Mouse (Mus musculus): Measurements from ENCODE around the gene Cabp4. TPM values are rescaled to one million over a fixed set of nuclear protein-coding genes. Genes with fewer than 3 reads are reported as not detected.
"Not testable (repeated sequence)": the region's sequence is repeated elsewhere in the genome, so short reads cannot be mapped to it uniquely, and the experiment has no call there.

The Cabp4 gene
- polyA plus RNA-seq, 1 experiment from 2014 or later, result not detected

GRCm38 (mm10) chr19:4144550-4145498 lies 991 bp upstream of the Cabp4 start:
- H3K4me1 ChIP-seq, result peaks cover 17% of the 10 kb centered on the region
- H3K4me2 ChIP-seq, result no peak overlapping the region
- no peak overlapping the region for H3K9ac ChIP-seq
- peaks cover 1% of the 10 kb centered on the region for H3K36me3 ChIP-seq
- no peaks in the 10 kb centered on the region for H3K27me3 ChIP-seq (replicated peaks)
- 74% methylated on average over 16 of the region's 16 CpGs for WGBS
- peaks cover 5% of the 10 kb centered on the region; the same call in 1 of the 2 replicates for H3K9me3 ChIP-seq
- H3K27ac ChIP-seq (replicated peaks), result no peak overlapping the region
- no peak for ATAC-seq (ENCODE audit: extremely low read depth, insufficient number of reproducible peaks, low FRiP score, low TSS enrichment)
- no peak overlapping the region for H3K4me3 ChIP-seq

- Histone ChIP-seq H3K4me3 (no peak overlapping the region), H3K27me3 (replicated peaks) (0 out of 2 replicates have a peak, but pooled peaks cover 9% of the 10 kb centered on the region), H3K4me1 (peaks cover 3% of the 10 kb centered on the region; the same call in 1 of the 2 replicates), H3K9ac (no peak overlapping the region), H3K4me2 (no peak overlapping the region), H3K36me3 (no peaks in the 10 kb centered on the region), H3K27ac (replicated peaks) (no peak overlapping the region), H3K9me3 (peaks cover 5% of the 10 kb centered on the region; the same call in 1 of the 2 replicates)
- 85% methylated on average over 18 of the region's 18 CpGs for WGBS
- ATAC-seq (ENCODE audit: extremely low read depth, insufficient number of reproducible peaks, low FRiP score, low TSS enrichment), result no peak
Observed at GRCm38 (mm10) chr19:4142416-4143173, 1.2 kb downstream of the Cabp4 start.

- H3K9me3 ChIP-seq, result no peaks in the 10 kb centered on the region
- ATAC-seq (ENCODE audit: extremely low read depth, insufficient number of reproducible peaks, low FRiP score, low TSS enrichment), result no peak
- 71% methylated on average over 6 of the region's 6 CpGs for WGBS
- H3K4me2 ChIP-seq, result no peak overlapping the region
- H3K4me1 ChIP-seq, result 0 out of 2 replicates have a peak, but pooled peaks cover 3% of the 10 kb centered on the region
- no peak overlapping the region for H3K4me3 ChIP-seq
- no peaks in the 10 kb centered on the region for H3K36me3 ChIP-seq
- no peak overlapping the region; the same call in none of the 2 replicates for H3K9ac ChIP-seq
- H3K27me3 ChIP-seq (replicated peaks), result peaks cover 19% of the 10 kb centered on the region; the same call in 1 of the 2 replicates
- H3K27ac ChIP-seq (replicated peaks), result no peak overlapping the region
Observed at GRCm38 (mm10) chr19:4140147-4140546, 3.7 kb downstream of the Cabp4 start.

- Histone ChIP-seq H3K36me3 (no peaks in the 10 kb centered on the region), H3K27ac (replicated peaks) (no peak within 1 kb of the TSS), H3K4me1 (0 out of 2 replicates have a peak, but pooled peaks cover 3% of the 10 kb centered on the region), H3K9ac (peak within 1 kb of the TSS; percentile 28), H3K9me3 (no peaks in the 10 kb centered on the region), H3K4me3 (no peak within 1 kb of the TSS), H3K27me3 (replicated peaks) (peaks cover 19% of the 10 kb centered on the region; the same call in 1 of the 2 replicates), H3K4me2 (no peak within 1 kb of the TSS)
- no peak for ATAC-seq (ENCODE audit: extremely low read depth, insufficient number of reproducible peaks, low FRiP score, low TSS enrichment)
- 77% methylated on average over 2 of the region's 2 CpGs for WGBS
Observed at GRCm38 (mm10) chr19:4139446-4139845, 4.4 kb downstream of the Cabp4 start, which contains the start of gene Gpr152. Gene Gpr152, plus strand, starts transcription at chr19:4139787.

- Histone ChIP-seq H3K4me3 (no peak overlapping the region), H3K4me2 (no peak overlapping the region), H3K9ac (no peak overlapping the region), H3K27ac (replicated peaks) (no peak overlapping the region), H3K27me3 (replicated peaks) (peaks cover 19% of the 10 kb centered on the region; the same call in 1 of the 2 replicates), H3K4me1 (0 out of 2 replicates have a peak, but pooled peaks cover 3% of the 10 kb centered on the region), H3K36me3 (peaks cover 7% of the 10 kb centered on the region), H3K9me3 (no peaks in the 10 kb centered on the region)
- ATAC-seq (ENCODE audit: extremely low read depth, insufficient number of reproducible peaks, low FRiP score, low TSS enrichment), result no peak
- 79% methylated on average over 5 of the region's 5 CpGs for WGBS
Observed at GRCm38 (mm10) chr19:4137913-4138312, 5.9 kb downstream of the Cabp4 start.

- no peak for ATAC-seq (ENCODE audit: extremely low read depth, insufficient number of reproducible peaks, low FRiP score, low TSS enrichment)
- WGBS, result 70% methylated on average over 5 of the region's 5 CpGs
- no peak overlapping the region for H3K4me3 ChIP-seq
- H3K36me3 ChIP-seq, result peaks cover 21% of the 10 kb centered on the region
- H3K4me1 ChIP-seq, result 0 out of 2 replicates have a peak, but pooled peaks cover 3% of the 10 kb centered on the region
- no peak overlapping the region for H3K9ac ChIP-seq
- peaks cover 19% of the 10 kb centered on the region; the same call in 1 of the 2 replicates for H3K27me3 ChIP-seq (replicated peaks)
- no peak overlapping the region for H3K4me2 ChIP-seq
- no peak overlapping the region for H3K27ac ChIP-seq (replicated peaks)
- H3K9me3 ChIP-seq, result no peaks in the 10 kb centered on the region
Observed at GRCm38 (mm10) chr19:4136463-4136862, 7.4 kb downstream of the Cabp4 start.

GRCm38 (mm10) chr19:4135963-4136345 lies 7.9 kb downstream of the Cabp4 start:
- H3K27ac ChIP-seq (replicated peaks); H3K4me3 ChIP-seq; H3K4me2 ChIP-seq; H3K4me1 ChIP-seq; H3K9ac ChIP-seq; H3K9me3 ChIP-seq; ATAC-seq (ENCODE audit: extremely low read depth, insufficient number of reproducible peaks, low FRiP score, low TSS enrichment): not testable (repeated sequence)
- 15% methylated on average over 8 of the region's 8 CpGs for WGBS
- peaks cover 19% of the 10 kb centered on the region; the same call in 1 of the 2 replicates for H3K27me3 ChIP-seq (replicated peaks)
- H3K36me3 ChIP-seq, result peaks cover 26% of the 10 kb centered on the region

GRCm38 (mm10) chr19:4135229-4135962 lies 8.4 kb downstream of the Cabp4 start:
- not testable (repeated sequence) for H3K9me3 ChIP-seq; H3K4me3 ChIP-seq; H3K4me2 ChIP-seq; H3K27ac ChIP-seq (replicated peaks); H3K9ac ChIP-seq; ATAC-seq (ENCODE audit: extremely low read depth, insufficient number of reproducible peaks, low FRiP score, low TSS enrichment); H3K4me1 ChIP-seq
- 83% methylated on average over 6 of the region's 6 CpGs for WGBS
- peaks cover 28% of the 10 kb centered on the region for H3K36me3 ChIP-seq
- peaks cover 19% of the 10 kb centered on the region; the same call in 1 of the 2 replicates for H3K27me3 ChIP-seq (replicated peaks)

- 81% methylated on average over 4 of the region's 4 CpGs for WGBS
Observed at GRCm38 (mm10) chr19:4134354-4134753, 9.5 kb downstream of the Cabp4 start.

GRCm38 (mm10) chr19:4131768-4132167 lies 12.1 kb downstream of the Cabp4 start:
- peaks cover 20% of the 10 kb centered on the region for H3K4me1 ChIP-seq
- WGBS, result 87% methylated on average over 2 of the region's 2 CpGs
- no peak for ATAC-seq (ENCODE audit: extremely low read depth, insufficient number of reproducible peaks, low FRiP score, low TSS enrichment)
- no peak overlapping the region for H3K4me3 ChIP-seq
- H3K9me3 ChIP-seq, result no peaks in the 10 kb centered on the region
- peaks cover 3% of the 10 kb centered on the region; the same call in 1 of the 2 replicates for H3K27me3 ChIP-seq (replicated peaks)
- peaks cover 57% of the 10 kb centered on the region for H3K36me3 ChIP-seq
- no peak overlapping the region for H3K4me2 ChIP-seq
- no peak overlapping the region for H3K9ac ChIP-seq
- H3K27ac ChIP-seq (replicated peaks), result no peak overlapping the region

More at GRCm38 (mm10) chr19:4134354-4134753, 9.5 kb downstream of the Cabp4 start:
- Histone ChIP-seq H3K4me2 (no peak overlapping the region), H3K9ac (no peak overlapping the region), H3K9me3 (no peaks in the 10 kb centered on the region), H3K27me3 (replicated peaks) (peaks cover 17% of the 10 kb centered on the region; the same call in 1 of the 2 replicates), H3K4me3 (no peak overlapping the region), H3K36me3 (peaks cover 37% of the 10 kb centered on the region), H3K27ac (replicated peaks) (no peak overlapping the region), H3K4me1 (peaks cover 11% of the 10 kb centered on the region)
- ATAC-seq (ENCODE audit: extremely low read depth, insufficient number of reproducible peaks, low FRiP score, low TSS enrichment), result no peak
